Mouse (Mus musculus) neural tube, embryonic 11.5 days (tissue): ENCODE data around the gene Tmbim1. TPM values are rescaled to one million over a fixed set of nuclear protein-coding genes. Genes with fewer than 3 reads are reported as not detected.
A peak's percentile ranks its signal among the peaks of the same experiment; 100 is the strongest.

ENCODE experiments used
- ATAC-seq: fragments of 200-750 bp; cut with Nextera tagmentation; 2 replicates; pipeline ENCODE4 v1.8.0; 2017; ENCODE audit warnings: moderate number of reproducible peaks, mild to moderate bottlenecking, moderate TSS enrichment, moderate library complexity; ENCODE audit not compliant: insufficient read depth, low FRiP score, low TSS enrichment
- DNase-seq: peaks from one replicate; pipeline ENCODE4 v3.0.0-alpha.2; 2015; ENCODE audit warnings: low spot score
- H3K27ac ChIP-seq: fragments of 300-500 bp; sonication (generic); 2 replicates; pipeline ENCODE4 v1.5.1; 2014; ENCODE audit warnings: low read depth, mild to moderate bottlenecking, low read length
- H3K27me3 ChIP-seq: fragments of 300-500 bp; sonication (generic); 2 replicates; pipeline ENCODE4 v1.6.1; 2014; ENCODE audit warnings: mild to moderate bottlenecking, low read length, mixed read lengths; ENCODE audit not compliant: control insufficient read depth, insufficient read depth
- H3K36me3 ChIP-seq: fragments of 300-500 bp; sonication (generic); 2 replicates; pipeline ENCODE4 v1.6.1; 2014; ENCODE audit warnings: mild to moderate bottlenecking, low read length, moderate library complexity, mixed read lengths; ENCODE audit not compliant: control insufficient read depth, insufficient read depth
- H3K4me1 ChIP-seq: fragments of 300-500 bp; sonication (generic); 2 replicates; pipeline ENCODE4 v1.6.1; 2014; ENCODE audit warnings: low read length, mixed read lengths; ENCODE audit not compliant: control insufficient read depth, insufficient read depth
- H3K4me2 ChIP-seq: fragments of 300-500 bp; sonication (generic); 2 replicates; pipeline ENCODE4 v1.6.1; 2014; ENCODE audit warnings: low read depth, mild to moderate bottlenecking, moderate library complexity
- H3K4me3 ChIP-seq: fragments of 300-500 bp; sonication (generic); 2 replicates; pipeline ENCODE4 v1.5.1; 2014; ENCODE audit warnings: low read depth, low read length
- H3K9ac ChIP-seq: fragments of 300-500 bp; sonication (generic); 2 replicates; pipeline ENCODE4 v1.6.1; 2014; ENCODE audit warnings: mild to moderate bottlenecking, low read length
- H3K9me3 ChIP-seq: fragments of 300-500 bp; sonication (generic); 2 replicates; pipeline ENCODE4 v1.6.1; 2016; ENCODE audit warnings: low read length; ENCODE audit not compliant: control insufficient read depth
- WGBS: fragments of 180-500 bp; shearing (Covaris S2); extraction: QIAGEN DNeasy Blood & Tissue Kit; methylation state at CpG from one replicate; pipeline ENCODE4 v1.1.7; 2014; 5-methylcytosine and 5-hydroxymethylcytosine counted together
- polyA plus RNA-seq: library from polyadenylated mRNA; unstranded; fragments of >200 nt; fragmentation: Nextera tagmentation; extraction: Ambion mirVana; gene quantifications from 2 replicates; pipeline ENCODE4 v1.2.1, GENCODE M21; 2014

The Tmbim1 gene
- polyA plus RNA-seq, 1 experiment from 2014 or later, result 8.5 TPM

DNA sequence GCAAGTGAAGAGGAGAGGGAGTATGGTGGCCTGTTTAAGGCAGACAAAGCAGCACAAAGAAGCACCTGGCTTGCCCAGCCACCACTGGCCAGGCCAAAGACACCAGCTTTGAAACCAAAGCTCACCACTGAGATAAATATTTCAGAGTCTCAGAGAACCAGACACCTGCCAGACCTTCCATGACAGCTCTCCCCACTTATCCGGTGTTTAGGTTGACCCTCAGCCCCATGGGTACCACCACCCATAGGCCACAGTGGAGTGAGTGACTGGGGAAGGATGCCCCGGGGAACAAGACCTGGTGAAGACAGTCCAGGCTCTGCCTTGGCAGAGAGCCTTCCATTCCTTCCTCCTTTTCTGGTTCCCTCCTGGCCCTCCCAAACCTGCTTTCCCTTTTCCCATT, 2.6 kb downstream of the Tmbim1 start:
- Histone ChIP-seq H3K27ac (no peak overlapping the region), H3K9ac (no peak overlapping the region), H3K9me3 (no peaks in the 10 kb centered on the region), H3K27me3 (0 out of 2 replicates have a peak, but pooled peaks cover 2% of the 10 kb centered on the region), H3K4me3 (no peak overlapping the region), H3K4me2 (no peak overlapping the region), H3K4me1 (peaks cover 6% of the 10 kb centered on the region; the same call in 1 of the 2 replicates), H3K36me3 (no peaks in the 10 kb centered on the region)
- DNase-seq (no peak), ATAC-seq (no peak)
- WGBS, result 88% methylated on average over 2 of the region's 2 CpGs

DNA sequence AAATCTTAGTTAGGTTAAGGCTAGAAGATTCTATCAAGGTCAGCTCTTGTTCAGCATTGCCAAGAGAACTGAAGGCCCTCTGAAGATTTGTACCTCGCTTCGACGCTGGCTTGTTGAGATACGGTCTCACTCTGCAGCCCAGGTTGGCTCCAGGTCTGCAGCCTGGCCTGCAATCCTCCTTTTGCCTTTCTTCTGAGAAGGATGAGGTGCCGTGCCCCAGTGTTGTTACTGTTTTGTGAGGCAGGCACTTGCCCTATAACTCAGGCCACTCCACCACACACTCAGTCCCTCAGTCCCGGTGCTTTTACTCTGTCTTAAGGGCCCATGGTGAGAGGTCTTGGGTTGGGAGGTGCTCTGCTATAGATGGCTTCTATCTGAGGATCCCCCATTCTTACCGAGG, 3.2 kb downstream of the Tmbim1 start:
- ATAC-seq, result no peak
- Histone ChIP-seq H3K4me1 (peaks cover 6% of the 10 kb centered on the region; the same call in 1 of the 2 replicates), H3K4me2 (no peak overlapping the region), H3K4me3 (no peak overlapping the region), H3K9me3 (no peaks in the 10 kb centered on the region), H3K36me3 (no peaks in the 10 kb centered on the region), H3K27me3 (0 out of 2 replicates have a peak, but pooled peaks cover 2% of the 10 kb centered on the region), H3K27ac (no peak overlapping the region), H3K9ac (no peak overlapping the region)
- DNase-seq, result no peak
- WGBS, result 86% methylated on average over 7 of the region's 7 CpGs

DNA sequence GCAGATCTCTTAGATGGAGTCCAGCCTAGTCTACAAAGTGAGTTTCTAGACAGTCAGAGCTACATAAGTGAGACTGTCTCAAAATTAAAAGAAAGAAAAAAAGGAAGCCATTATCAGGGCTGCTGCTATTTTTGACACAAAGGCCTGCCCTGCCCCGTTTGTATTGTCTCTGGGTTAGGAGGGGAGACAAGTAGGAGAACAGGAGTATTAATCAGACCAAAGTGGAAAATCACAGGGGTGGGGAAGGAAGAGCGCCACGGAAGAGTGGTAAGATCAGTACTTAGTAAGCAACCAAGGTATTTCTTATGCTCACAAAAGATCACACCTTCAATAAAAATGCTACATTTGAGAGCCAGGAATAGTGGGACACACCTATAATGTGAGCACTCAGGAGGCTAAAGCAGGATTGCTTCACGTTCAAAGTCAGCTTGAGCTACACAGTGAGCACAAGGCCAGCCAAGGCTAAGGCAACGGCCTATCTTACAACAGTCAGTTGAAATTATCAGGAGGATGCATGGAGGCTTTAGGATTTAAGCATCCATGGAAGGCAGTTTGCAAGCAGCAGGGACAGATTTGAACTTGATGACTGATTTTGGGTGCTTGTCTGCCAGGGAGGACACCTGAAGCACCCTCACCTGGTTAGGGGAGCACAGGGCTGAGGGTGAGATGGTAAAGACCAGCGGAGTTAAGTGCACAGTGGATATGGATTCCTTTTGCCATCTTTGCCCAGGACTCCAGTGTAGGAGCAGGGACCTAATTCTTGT, 4.9 kb downstream of the Tmbim1 start:
- DNase-seq, result no peak
- 83% methylated on average over 6 of the region's 6 CpGs for WGBS
- no peak for ATAC-seq

DNA sequence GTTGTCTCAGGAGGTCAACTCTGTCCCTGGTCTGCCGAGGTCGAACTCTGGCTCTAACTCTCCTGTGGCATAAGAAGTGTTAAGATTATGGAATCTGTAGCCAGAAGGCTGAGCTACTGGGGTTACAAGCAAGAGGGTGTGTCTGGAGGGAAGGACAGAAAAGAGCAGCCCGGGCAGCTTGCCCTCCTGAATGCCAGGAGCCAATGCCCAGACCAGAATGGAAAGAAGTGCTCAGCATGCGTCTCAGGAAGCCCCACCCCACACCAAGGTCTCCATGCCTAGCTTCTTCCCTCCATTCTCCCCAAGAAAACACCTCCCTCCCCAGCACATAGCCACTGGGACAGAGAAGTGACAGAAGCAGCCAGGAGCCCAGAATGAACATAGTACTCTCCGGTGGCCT, 6.4 kb downstream of the Tmbim1 start:
- 78% methylated on average over 5 of the region's 5 CpGs for WGBS
- no peaks in the 10 kb centered on the region for H3K36me3 ChIP-seq
- H3K4me1 ChIP-seq, result peaks cover 12% of the 10 kb centered on the region
- DNase-seq, result no peak
- no peak overlapping the region for H3K9ac ChIP-seq
- no peak overlapping the region for H3K4me2 ChIP-seq
- ATAC-seq, result no peak
- H3K4me3 ChIP-seq, result no peak overlapping the region
- no peaks in the 10 kb centered on the region for H3K9me3 ChIP-seq
- no peak overlapping the region for H3K27ac ChIP-seq
- H3K27me3 ChIP-seq, result 0 out of 2 replicates have a peak, but pooled peaks cover under 1% of the 10 kb centered on the region

More for the DNA sequence above, 4.9 kb downstream of the Tmbim1 start:
- Histone ChIP-seq H3K9ac (no peak overlapping the region), H3K27ac (no peak overlapping the region), H3K27me3 (0 out of 2 replicates have a peak, but pooled peaks cover 2% of the 10 kb centered on the region), H3K4me2 (no peak overlapping the region), H3K36me3 (no peaks in the 10 kb centered on the region), H3K4me3 (no peak overlapping the region), H3K4me1 (peaks cover 10% of the 10 kb centered on the region), H3K9me3 (no peaks in the 10 kb centered on the region)

DNA sequence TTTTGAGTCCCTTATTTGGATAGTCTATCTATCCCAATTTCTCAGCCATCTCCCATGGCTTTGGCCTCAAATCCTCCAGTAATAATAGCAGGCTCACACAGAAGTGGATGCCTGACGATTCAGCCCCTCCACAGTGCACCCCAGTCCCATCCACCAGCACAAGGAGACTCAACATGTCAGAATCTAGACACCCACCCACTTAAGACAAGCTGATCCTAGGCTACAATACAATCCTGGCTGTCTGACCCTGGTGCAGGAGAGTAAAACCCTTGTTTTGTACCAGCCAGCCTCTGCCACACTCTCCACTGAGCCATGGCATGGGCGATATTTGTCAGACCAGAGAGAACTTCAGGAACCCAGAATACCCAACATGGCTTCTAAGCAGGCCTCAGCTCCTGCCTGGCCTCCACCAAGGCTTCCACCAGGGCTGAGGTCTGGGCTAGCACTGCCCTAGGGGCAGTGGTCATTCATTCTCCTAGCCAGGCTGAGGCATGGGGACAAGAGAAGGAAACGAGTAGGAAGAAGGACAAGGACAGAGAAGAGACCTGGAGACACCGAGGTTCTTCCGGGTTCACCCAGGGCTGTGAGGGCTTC, 7.2 kb downstream of the Tmbim1 start:
- Histone ChIP-seq H3K27me3 (no peaks in the 10 kb centered on the region), H3K4me3 (no peak overlapping the region), H3K27ac (no peak overlapping the region), H3K4me1 (peaks cover 9% of the 10 kb centered on the region), H3K9ac (no peak overlapping the region), H3K4me2 (no peak overlapping the region), H3K9me3 (no peaks in the 10 kb centered on the region), H3K36me3 (no peaks in the 10 kb centered on the region)
- no peak for DNase-seq
- WGBS, result 87% methylated on average over 5 of the region's 5 CpGs
- ATAC-seq, result no peak

DNA sequence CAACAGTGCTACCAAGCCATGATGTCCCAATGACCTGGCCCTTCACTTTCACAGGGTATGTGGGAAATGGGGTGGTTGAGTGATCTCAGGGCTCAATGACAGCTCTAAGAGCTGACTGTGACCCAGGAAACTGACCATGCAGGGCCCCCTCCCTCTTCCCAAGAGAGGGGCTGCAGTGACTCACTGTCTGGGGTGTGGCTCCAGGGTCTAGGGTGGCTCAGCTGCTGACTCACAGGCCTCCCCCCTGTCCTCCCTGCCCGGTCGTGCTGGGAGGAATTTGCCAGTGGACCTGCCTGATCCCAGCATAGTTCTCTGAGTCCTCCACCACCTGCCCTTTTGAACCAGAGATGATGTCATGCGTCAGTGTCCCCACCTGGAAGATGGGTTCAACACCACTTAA, 8.2 kb downstream of the Tmbim1 start:
- no peaks in the 10 kb centered on the region for H3K36me3 ChIP-seq
- H3K4me1 ChIP-seq, result peaks cover 9% of the 10 kb centered on the region
- H3K9me3 ChIP-seq, result no peaks in the 10 kb centered on the region
- no peak overlapping the region for H3K4me3 ChIP-seq
- H3K27me3 ChIP-seq, result no peaks in the 10 kb centered on the region
- no peak overlapping the region for H3K27ac ChIP-seq
- ATAC-seq, result no peak
- WGBS, result 80% methylated on average over 3 of the region's 3 CpGs
- H3K4me2 ChIP-seq, result no peak overlapping the region
- no peak overlapping the region for H3K9ac ChIP-seq
- DNase-seq, result no peak

DNA sequence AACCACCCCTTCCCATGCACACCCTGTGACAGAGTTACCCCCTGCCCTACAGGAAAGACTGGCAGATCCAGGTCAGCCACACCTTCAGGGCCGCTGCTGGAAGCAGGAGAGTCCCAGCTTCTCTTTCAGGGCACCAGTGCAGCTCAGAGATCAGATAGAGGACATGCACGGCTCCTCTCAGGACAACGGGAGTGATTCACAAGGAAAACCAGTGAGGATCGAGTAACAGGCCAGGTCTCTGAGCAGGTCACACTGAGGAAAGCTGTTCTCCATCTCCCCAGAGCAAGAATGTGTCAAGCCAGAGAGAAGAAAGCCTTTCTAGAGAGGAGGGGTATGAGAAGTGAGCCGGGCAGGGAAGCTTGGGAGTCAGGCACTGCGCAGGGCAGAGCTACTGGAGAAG, 8.9 kb downstream of the Tmbim1 start:
- 68% methylated on average over 6 of the region's 6 CpGs for WGBS
- ATAC-seq, result no peak
- Histone ChIP-seq H3K9ac (no peak overlapping the region), H3K36me3 (no peaks in the 10 kb centered on the region), H3K4me3 (no peak overlapping the region), H3K27me3 (no peaks in the 10 kb centered on the region), H3K4me2 (no peak overlapping the region), H3K9me3 (no peaks in the 10 kb centered on the region), H3K4me1 (peaks cover 9% of the 10 kb centered on the region), H3K27ac (no peak overlapping the region)
- DNase-seq, result no peak

DNA sequence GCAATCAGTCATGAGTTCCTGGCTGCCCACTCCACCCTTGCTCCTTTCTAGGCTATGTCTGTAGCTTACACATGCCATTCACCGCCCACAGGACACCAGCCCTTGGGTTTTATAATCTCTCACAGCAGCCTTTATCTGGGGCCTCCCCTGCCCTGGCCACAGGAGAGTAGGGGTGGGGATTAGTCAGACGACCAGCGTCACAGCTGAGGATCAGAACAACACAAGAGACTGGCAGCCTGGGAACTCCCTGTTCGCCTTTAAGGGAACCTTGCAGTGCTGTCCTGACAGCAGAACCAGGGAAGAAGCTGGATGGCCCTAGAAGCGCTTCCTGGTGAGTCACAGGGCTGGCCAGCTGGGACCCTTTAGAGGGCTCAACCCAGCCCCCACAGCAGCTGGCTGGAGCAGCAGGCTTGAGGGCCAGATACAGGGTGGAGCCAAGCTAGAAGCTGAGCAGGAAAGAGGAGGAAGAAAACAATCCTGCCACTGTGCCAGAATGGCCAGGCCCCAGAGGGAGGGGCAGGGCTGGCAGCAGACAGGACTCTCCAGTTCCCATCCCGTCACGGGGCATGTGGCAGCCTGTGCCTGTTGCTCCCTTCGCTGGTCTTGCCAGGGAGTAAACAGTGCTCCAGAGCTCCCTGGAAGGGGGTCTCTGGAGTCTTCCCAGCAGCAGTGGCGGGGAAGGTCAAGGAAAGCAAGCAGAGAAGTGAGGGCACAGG, 9.8 kb downstream of the Tmbim1 start:
- Histone ChIP-seq H3K27ac (peak overlapping the region; percentile 67), H3K4me3 (no peak overlapping the region), H3K9ac (peak overlapping the region; percentile 41), H3K27me3 (no peaks in the 10 kb centered on the region), H3K4me2 (peak overlapping the region; percentile 15; the same call in 1 of the 2 replicates), H3K36me3 (no peaks in the 10 kb centered on the region), H3K9me3 (no peaks in the 10 kb centered on the region), H3K4me1 (peaks cover 9% of the 10 kb centered on the region)
- ATAC-seq, result peak; percentile 50
- 27% methylated on average over 9 of the region's 9 CpGs for WGBS
- peak; percentile 59 for DNase-seq
